Mouse (Mus musculus) olfactory bulb, adult 2 months (tissue): ENCODE results near the gene Zfp174. TPM values are rescaled to one million over a fixed set of nuclear protein-coding genes. Genes with fewer than 3 reads are reported as not detected.
"Not testable (repeated sequence)": the region's sequence is repeated elsewhere in the genome, so short reads cannot be mapped to it uniquely, and the experiment has no call there.

ENCODE experiments used
- H3K27ac ChIP-seq: fragments of 200-500 bp; 2 replicates; pipeline ENCODE4 v1.5.1; 2012; ENCODE audit warnings: low read depth, low read length; ENCODE audit not compliant: insufficient read depth
- H3K4me1 ChIP-seq: fragments of 200-500 bp; 2 replicates; pipeline ENCODE4 v1.6.1; 2012; ENCODE audit warnings: low read length; ENCODE audit not compliant: control insufficient read depth, insufficient read depth
- H3K4me3 ChIP-seq: fragments of 200-500 bp; 2 replicates; pipeline ENCODE4 v1.5.1; 2012; ENCODE audit warnings: mild to moderate bottlenecking, low read depth, low read length, moderate library complexity; ENCODE audit not compliant: insufficient read depth
- CTCF ChIP-seq: fragments of 200-500 bp; IDR thresholded peaks from 2 replicates; pipeline ENCODE4 v1.5.1; 2012; ENCODE audit warnings: low read depth, mild to moderate bottlenecking, low read length, moderate library complexity; ENCODE audit not compliant: insufficient read depth
- POLR2A ChIP-seq: fragments of 200-500 bp; IDR thresholded peaks from 2 replicates; pipeline ENCODE4 v1.6.1; 2012; ENCODE audit warnings: mild to moderate bottlenecking, low read depth, low read length, moderate library complexity; ENCODE audit not compliant: insufficient read depth
- WGBS: fragments of 180-500 bp; shearing (Covaris S2); methylation state at CpG from one replicate; pipeline ENCODE4 v1.1.7; 2018; 5-methylcytosine and 5-hydroxymethylcytosine counted together
- polyA plus RNA-seq: library from polyadenylated mRNA; stranded (reverse); fragments of >200 nt; gene quantifications from 2 replicates; pipeline ENCODE4 v1.2.4, GENCODE M21; 2012; ENCODE audit warnings: low replicate concordance; ENCODE audit not compliant: missing spikeins, insufficient read depth, insufficient read length

Zfp174 gene
- polyA plus RNA-seq: not detected in 2 replicates

DNA sequence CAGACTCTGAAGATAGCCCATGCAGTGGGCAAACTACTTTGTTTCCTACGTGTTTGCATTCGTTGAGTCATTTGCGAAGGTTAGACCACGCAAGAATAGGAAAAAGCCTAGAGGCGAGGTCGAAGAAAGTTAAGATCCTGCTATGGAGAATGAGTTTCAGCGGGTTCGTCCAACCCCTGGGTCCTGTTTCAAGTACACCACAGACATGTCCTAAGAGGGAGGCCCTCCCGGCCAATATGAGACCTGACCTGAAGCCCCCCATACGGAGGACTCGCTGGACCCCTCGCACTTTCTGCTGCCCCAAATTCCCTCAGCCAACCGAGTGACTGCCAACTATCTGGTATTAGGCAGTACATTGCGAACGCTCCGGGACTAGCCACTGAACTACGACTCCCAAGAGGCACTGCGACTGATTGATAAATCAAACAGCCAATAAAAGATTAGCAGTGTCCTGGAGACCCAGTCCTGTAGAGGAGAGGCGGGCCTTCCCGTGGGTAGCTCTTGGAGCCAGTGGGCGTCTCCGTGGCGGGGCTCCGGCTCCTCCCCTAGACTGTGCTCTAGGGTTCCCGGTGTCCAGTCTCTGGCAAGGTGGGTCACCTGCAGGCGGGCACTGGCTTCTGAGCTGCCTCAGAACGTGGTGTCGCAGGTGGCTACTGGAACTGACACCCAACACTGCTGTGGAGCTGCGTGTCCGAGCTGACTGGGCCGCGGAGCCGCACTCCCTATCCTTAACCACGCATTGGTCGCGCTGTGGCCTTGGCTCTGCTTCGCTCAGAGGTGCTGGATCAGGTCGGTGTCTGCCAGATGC, at the start of gene Zfp174:
Gene Zfp174 (plus strand): TSS at position 558 of the 808 bp plus-strand sequence.
- WGBS: 4% methylated on average over 38 of the region's 38 CpGs
- Histone ChIP-seq H3K4me3 (peak within 1 kb of the TSS; percentile 77), H3K27ac (0 out of 2 replicates have a peak within 1 kb of the TSS, but pooled peaks have one; percentile 17), H3K4me1 (peaks cover 10% of the 10 kb centered on the region)
- TF ChIP-seq POLR2A (peak; percentile 79), CTCF (0 out of 2 replicates have a peak, but pooled peaks have one; percentile 4)

DNA sequence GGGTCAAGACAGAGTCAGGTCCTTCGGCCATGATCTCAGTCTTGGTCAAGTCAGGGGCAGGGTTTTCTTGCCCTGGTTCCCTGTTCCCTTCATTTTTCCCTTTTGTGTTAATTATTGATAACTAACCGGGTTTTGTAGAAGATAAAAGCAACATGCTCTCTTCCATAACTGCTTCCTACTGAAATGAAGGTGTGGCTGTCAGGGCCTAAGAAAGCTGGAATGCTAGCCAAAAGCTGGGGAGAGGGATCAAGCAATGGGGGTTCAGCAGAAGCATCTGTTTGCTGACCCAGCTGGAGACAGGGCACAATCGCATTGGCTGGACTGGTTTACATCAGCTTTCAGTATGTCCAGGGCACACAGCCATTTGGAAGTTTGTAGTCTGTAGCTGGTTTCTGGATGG, 38.9 kb upstream of the Zfp174 start:
- WGBS: 82% methylated on average over 3 of the region's 3 CpGs
- TF ChIP-seq CTCF: no peak
- TF ChIP-seq POLR2A: no peak

DNA sequence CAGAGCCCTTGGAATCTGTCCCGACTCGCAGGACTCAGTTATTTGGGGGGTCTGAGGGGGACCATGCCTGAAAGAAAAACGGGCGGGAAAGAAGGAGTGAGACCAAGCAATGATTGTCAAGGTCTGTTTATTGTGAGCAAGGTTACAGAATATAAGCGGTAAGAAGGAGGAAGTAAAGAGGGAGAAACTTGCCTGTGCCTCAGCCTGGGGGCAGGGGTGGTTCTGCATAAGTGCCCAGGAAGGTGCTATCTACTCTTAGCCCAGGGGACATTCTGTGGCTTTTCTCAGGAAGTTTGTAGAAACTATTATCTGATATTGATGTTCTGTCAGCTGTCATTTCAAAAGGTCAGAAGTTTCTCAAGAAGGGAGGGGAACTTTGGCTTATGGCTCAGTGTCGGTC, 32.4 kb upstream of the Zfp174 start:
- not testable (repeated sequence) for H3K27ac ChIP-seq, H3K4me3 ChIP-seq, H3K4me1 ChIP-seq
- 87% methylated on average over 6 of the region's 6 CpGs for WGBS

More for the DNA sequence above, 38.9 kb upstream of the Zfp174 start:
- no peak overlapping the region for H3K4me3 ChIP-seq
- no peak overlapping the region for H3K27ac ChIP-seq
- no peaks in the 10 kb centered on the region for H3K4me1 ChIP-seq

DNA sequence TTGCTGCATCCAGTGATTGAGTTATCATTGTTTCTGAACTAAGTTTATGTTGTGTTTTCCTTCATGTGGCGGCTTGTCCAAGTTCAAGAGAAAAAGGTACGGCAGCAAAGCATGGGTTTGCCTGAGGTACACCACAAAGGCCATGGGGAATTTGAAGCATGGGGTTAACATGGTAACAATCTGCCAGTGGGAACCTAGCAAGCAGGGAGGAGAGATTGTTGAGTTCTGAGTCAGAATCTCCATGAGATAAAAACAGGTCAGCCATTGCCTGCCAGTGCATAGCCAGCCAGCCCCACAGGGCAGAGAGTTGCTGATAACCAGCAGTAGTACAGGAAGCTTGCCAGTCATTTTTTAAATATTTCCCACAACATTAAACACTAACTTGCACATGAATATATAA, 26.9 kb upstream of the Zfp174 start:
- Histone ChIP-seq H3K27ac (no peak overlapping the region), H3K4me3 (no peak overlapping the region), H3K4me1 (no peaks in the 10 kb centered on the region)
- TF ChIP-seq POLR2A (no peak), CTCF (no peak)
- WGBS: 92% methylated on average over 2 of the region's 2 CpGs

DNA sequence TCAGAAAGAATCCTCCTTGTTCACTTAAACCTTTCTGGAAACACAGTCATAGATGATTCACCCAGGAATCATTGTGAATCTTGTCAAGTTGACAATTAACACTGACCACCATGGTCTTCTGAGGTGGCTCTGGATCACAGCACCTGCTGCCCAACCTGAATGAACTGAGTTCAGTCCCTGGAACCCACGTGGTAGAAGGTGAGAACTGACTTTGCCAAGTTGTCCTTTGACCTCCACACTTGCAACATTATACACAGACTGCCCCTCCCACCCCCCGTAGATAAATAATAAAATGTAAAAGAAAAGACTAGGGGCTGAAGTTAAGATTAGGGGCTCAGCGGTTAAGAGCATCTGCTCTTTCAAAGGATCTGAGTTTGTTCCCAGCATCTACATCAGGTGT, 19.0 kb upstream of the Zfp174 start:
- TF ChIP-seq CTCF: no peak
- no peak for TF ChIP-seq POLR2A
- H3K4me3 ChIP-seq: no peak overlapping the region
- 53% methylated on average over 3 of the region's 3 CpGs for WGBS
- no peak overlapping the region for H3K27ac ChIP-seq
- H3K4me1 ChIP-seq: no peaks in the 10 kb centered on the region

DNA sequence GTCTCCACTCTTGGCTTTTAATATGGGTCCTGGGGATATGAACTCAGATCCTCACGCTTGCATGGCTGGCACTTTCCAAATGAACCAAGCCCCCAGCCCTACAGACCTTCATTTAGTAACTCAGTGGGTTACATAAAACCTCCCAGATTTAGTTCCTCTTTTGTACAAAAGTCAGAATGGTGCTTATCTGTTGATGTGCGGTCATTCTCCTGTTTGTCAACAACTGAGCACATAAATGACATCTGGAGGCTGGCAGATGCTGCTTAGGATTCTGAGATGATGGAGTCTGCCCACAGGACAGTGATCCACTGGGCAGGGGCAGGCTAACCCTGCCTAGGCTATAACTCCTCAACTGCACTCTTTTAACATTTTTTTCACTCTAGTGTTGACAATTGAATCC, 17.3 kb upstream of the Zfp174 start:
- 86% methylated on average over 2 of the region's 2 CpGs for WGBS
- H3K4me3 ChIP-seq: no peak overlapping the region
- no peaks in the 10 kb centered on the region for H3K4me1 ChIP-seq
- H3K27ac ChIP-seq: no peak overlapping the region
- TF ChIP-seq CTCF (no peak), POLR2A (no peak)

DNA sequence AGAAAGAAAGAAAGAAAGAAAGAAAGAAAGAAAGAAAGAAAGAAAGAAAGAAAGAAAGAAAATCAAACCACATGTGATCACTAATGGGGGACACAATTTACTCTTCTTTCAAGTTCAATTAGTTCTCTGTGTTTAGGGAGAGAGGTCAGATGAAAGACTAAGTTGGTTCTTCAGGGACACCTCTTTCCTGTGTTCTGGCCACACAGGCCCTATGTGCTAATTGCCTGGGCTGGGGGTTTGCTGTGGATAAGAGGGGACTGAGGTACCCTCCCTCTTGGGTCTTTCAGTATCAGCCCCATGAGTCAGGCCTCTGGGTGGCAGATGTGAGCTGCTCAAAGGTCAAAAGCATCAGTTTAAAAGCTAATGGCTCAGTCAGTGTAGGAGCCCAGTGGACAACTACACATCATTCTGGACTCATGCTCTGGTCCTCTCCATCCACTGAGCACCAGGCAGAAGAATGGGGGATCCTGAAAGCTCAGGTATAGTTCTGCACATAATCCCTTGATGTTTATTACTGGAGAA, 16.4 kb upstream of the Zfp174 start, which contains the start of gene Olfr15:
Gene Olfr15 (plus strand): TSS at position 291 of the 522 bp plus-strand sequence.
- Histone ChIP-seq H3K4me3 (no peak within 1 kb of the TSS), H3K27ac (no peak within 1 kb of the TSS), H3K4me1 (no peaks in the 10 kb centered on the region)
- TF ChIP-seq CTCF (no peak), POLR2A (no peak)

DNA sequence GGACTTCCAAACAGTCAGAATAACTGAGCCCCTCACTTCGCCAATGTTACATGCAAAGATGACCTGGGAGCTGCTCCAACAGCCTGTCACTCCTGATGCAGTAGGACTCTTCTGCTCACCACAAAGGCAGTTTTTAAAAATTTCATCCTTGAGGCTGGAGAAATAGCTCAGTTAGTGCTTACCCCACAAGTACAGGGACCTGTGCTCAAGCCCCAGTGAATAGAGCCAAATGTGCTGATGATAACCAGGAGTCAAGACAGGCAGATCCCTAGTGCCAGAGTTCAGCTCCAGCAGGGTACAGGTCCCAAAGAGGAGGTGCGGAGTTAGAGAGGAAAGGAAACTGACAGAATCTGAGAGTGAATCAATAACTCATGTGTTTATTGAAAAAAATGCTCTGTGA, 11.6 kb upstream of the Zfp174 start:
- no peaks in the 10 kb centered on the region for H3K4me1 ChIP-seq
- 85% methylated on average over 2 of the region's 2 CpGs for WGBS
- H3K27ac ChIP-seq: no peak overlapping the region
- H3K4me3 ChIP-seq: no peak overlapping the region
- no peak for TF ChIP-seq CTCF
- no peak for TF ChIP-seq POLR2A

DNA sequence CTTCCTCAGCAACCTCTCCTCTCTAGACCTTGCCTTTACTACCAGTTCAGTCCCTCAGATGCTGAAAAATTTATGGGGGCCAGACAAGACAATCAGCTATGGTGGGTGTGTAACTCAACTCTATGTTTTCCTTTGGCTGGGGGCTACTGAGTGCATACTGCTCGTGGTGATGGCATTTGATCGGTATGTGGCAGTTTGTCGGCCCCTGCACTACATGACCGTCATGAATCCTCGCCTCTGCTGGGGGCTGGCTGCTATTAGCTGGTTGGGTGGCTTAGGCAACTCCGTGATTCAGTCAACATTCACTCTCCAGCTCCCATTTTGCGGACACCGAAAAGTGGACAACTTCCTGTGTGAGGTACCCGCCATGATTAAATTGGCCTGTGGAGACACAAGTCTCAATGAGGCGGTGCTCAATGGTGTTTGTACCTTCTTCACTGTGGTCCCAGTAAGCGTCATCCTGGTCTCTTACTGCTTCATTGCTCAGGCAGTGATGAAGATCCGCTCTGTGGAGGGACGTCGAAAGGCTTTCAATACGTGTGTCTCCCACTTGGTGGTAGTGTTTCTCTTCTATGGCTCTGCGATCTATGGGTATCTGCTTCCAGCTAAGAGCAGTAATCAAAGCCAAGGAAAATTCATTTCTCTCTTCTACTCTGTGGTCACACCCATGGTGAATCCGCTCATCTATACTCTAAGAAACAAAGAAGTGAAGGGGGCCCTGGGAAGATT, 7.7 kb upstream of the Zfp174 start:
- whole genome bisulfite sequencing: 55% methylated on average over 17 of the region's 17 CpGs
- no peak overlapping the region for H3K27ac ChIP-seq
- TF ChIP-seq CTCF: no peak
- no peak for TF ChIP-seq POLR2A
- H3K4me3 ChIP-seq: no peak overlapping the region
- H3K4me1 ChIP-seq: no peaks in the 10 kb centered on the region
